Mouse (Mus musculus): ENCODE measurements around the gene Hist1h2ao.
A peak's percentile ranks its signal among the peaks of the same experiment; 100 is the strongest.
"Not testable (repeated sequence)": the region's sequence is repeated elsewhere in the genome, so short reads cannot be mapped to it uniquely, and the experiment has no call there.

Hist1h2ao gene

GRCm38 (mm10) chr13:21810073-21810472 lies at the start of gene Hist1h2ao, which contains the start of gene Hist1h2bq:
Hist1h2ao (plus strand) TSS chr13:21810465.
Hist1h2bq (minus strand) TSS chr13:21810197.
- not testable (repeated sequence) for DNase-seq (ENCODE audit: low spot score in 2 of 2)

GRCm38 (mm10) chr13:21778814-21779766 lies 31.2 kb upstream of the Hist1h2ao start:
- DNase-seq (ENCODE audit: low spot score in 2 of 2): peak; percentile 74 to 88

- DNase-seq (ENCODE audit: low spot score in 2 of 2): peak; percentile 73 to 81
Measured at GRCm38 (mm10) chr13:21779767-21780731, 30.2 kb upstream of the Hist1h2ao start, which contains the start of gene Hist1h1b. Hist1h1b (minus strand) TSS chr13:21780625.

- DNase-seq (ENCODE audit: low spot score in 2 of 2): no peak
Measured at GRCm38 (mm10) chr13:21781021-21781555, 29.2 kb upstream of the Hist1h2ao start.

- DNase-seq (ENCODE audit: low spot score in 2 of 2): no peak
Measured at GRCm38 (mm10) chr13:21781639-21782038, 28.6 kb upstream of the Hist1h2ao start.

- peak in 1 of 2 experiments; percentile 27 for DNase-seq (ENCODE audit: low spot score in 2 of 2)
Measured at GRCm38 (mm10) chr13:21782361-21783254, 27.7 kb upstream of the Hist1h2ao start.

GRCm38 (mm10) chr13:21783255-21783617 lies 27.0 kb upstream of the Hist1h2ao start, which contains the start of gene Hist1h3i:
Hist1h3i (minus strand) TSS chr13:21783370.
- peak; percentile 75 to 86 for DNase-seq (ENCODE audit: low spot score in 2 of 2)

- peak; percentile 21 to 45 for DNase-seq (ENCODE audit: low spot score in 2 of 2)
Measured at GRCm38 (mm10) chr13:21783734-21784161, 26.5 kb upstream of the Hist1h2ao start.

GRCm38 (mm10) chr13:21784311-21784710 lies 26.0 kb upstream of the Hist1h2ao start:
- no peak for DNase-seq (ENCODE audit: low spot score in 2 of 2)

- DNase-seq (ENCODE audit: low spot score in 2 of 2): no peak
Measured at GRCm38 (mm10) chr13:21786189-21786898, 23.9 kb upstream of the Hist1h2ao start.

GRCm38 (mm10) chr13:21786899-21787629 lies 23.2 kb upstream of the Hist1h2ao start, which contains the start of the genes Hist1h2an and Hist1h2bp:
Hist1h2an (minus strand) TSS chr13:21787218.
Hist1h2bp (plus strand) TSS chr13:21787461.
- DNase-seq (ENCODE audit: low spot score in 2 of 2): peak; percentile 90 to 94

GRCm38 (mm10) chr13:21787760-21788593 lies 22.3 kb upstream of the Hist1h2ao start:
- DNase-seq (ENCODE audit: low spot score in 2 of 2): no peak

GRCm38 (mm10) chr13:21789925-21790324 lies 20.3 kb upstream of the Hist1h2ao start:
- no peak for DNase-seq (ENCODE audit: low spot score in 2 of 2)

GRCm38 (mm10) chr13:21790601-21791283 lies 19.5 kb upstream of the Hist1h2ao start:
- DNase-seq (ENCODE audit: low spot score in 2 of 2): no peak

- no peak for DNase-seq (ENCODE audit: low spot score in 2 of 2)
Measured at GRCm38 (mm10) chr13:21795584-21795983, 14.7 kb upstream of the Hist1h2ao start.

GRCm38 (mm10) chr13:21797163-21797562 lies 13.1 kb upstream of the Hist1h2ao start:
- not testable (repeated sequence) for DNase-seq (ENCODE audit: low spot score in 2 of 2)

- DNase-seq (ENCODE audit: low spot score in 2 of 2): not testable (repeated sequence)
Measured at GRCm38 (mm10) chr13:21803058-21803457, 7.2 kb upstream of the Hist1h2ao start.
